Mouse (Mus musculus) hindbrain, embryonic 15.5 days (tissue): ENCODE data around the gene Ift22. TPM values are rescaled to one million over a fixed set of nuclear protein-coding genes. Genes with fewer than 3 reads are reported as not detected.
A peak's percentile ranks its signal among the peaks of the same experiment; 100 is the strongest.
"Not testable (repeated sequence)": the region's sequence is repeated elsewhere in the genome, so short reads cannot be mapped to it uniquely, and the experiment has no call there.

Experiments
- ATAC-seq: fragments of 200-750 bp; cut with Nextera tagmentation; 2 replicates; pipeline ENCODE4 v1.8.0; 2017; ENCODE audit warnings: low read depth, moderate number of reproducible peaks, moderate TSS enrichment; ENCODE audit not compliant: low FRiP score
- H3K27ac ChIP-seq: fragments of 300-500 bp; sonication (generic); replicated peaks from 2 replicates; pipeline ENCODE4 v1.5.1; 2015; ENCODE audit warnings: mild to moderate bottlenecking, inconsistent platforms
- H3K27me3 ChIP-seq: fragments of 300-500 bp; sonication (generic); 2 replicates; pipeline ENCODE4 v1.6.1; 2015; ENCODE audit warnings: control low read depth, inconsistent platforms
- H3K36me3 ChIP-seq: fragments of 300-500 bp; sonication (generic); 2 replicates; pipeline ENCODE4 v1.6.1; 2015; ENCODE audit warnings: control low read depth, inconsistent platforms
- H3K4me1 ChIP-seq: fragments of 300-500 bp; sonication (generic); replicated peaks from 2 replicates; pipeline ENCODE4 v1.6.1; 2015; ENCODE audit warnings: control low read depth, inconsistent platforms
- H3K4me2 ChIP-seq: fragments of 300-500 bp; sonication (generic); 2 replicates; pipeline ENCODE4 v1.6.1; 2015; ENCODE audit warnings: moderate library complexity, mild to moderate bottlenecking, inconsistent platforms
- H3K4me3 ChIP-seq: fragments of 300-500 bp; sonication (generic); 2 replicates; pipeline ENCODE4 v1.5.1; 2015; ENCODE audit warnings: mild to moderate bottlenecking, inconsistent platforms
- H3K9ac ChIP-seq: fragments of 300-500 bp; sonication (generic); 2 replicates; pipeline ENCODE4 v1.6.1; 2015; ENCODE audit warnings: inconsistent platforms
- H3K9me3 ChIP-seq: fragments of 300-500 bp; sonication (generic); 2 replicates; pipeline ENCODE4 v1.6.1; 2016; ENCODE audit warnings: control low read depth, inconsistent platforms
- WGBS: fragments of 180-500 bp; shearing (Covaris S2); methylation state at CpG from one replicate; pipeline ENCODE4 v1.1.7; 2015; 5-methylcytosine and 5-hydroxymethylcytosine counted together
- polyA plus RNA-seq: library from polyadenylated mRNA; unstranded; fragments of >200 nt; fragmentation: Nextera tagmentation; extraction: Ambion mirVana; gene quantifications from 2 replicates; pipeline ENCODE4 v1.2.1, GENCODE M21; 2015

The Ift22 gene
- polyA plus RNA-seq, 1 experiment from 2014 or later, result 129 TPM

GRCm38 (mm10) chr5:136939284-136939683 is 31.3 kb downstream of the Ift22 start:
- no peaks in the 10 kb centered on the region for H3K9me3 ChIP-seq
- no peak overlapping the region for H3K4me2 ChIP-seq
- H3K27me3 ChIP-seq, result no peaks in the 10 kb centered on the region
- no peaks in the 10 kb centered on the region for H3K4me1 ChIP-seq
- H3K27ac ChIP-seq, result no peak overlapping the region
- H3K4me3 ChIP-seq, result no peak overlapping the region
- H3K9ac ChIP-seq, result no peak overlapping the region
- ATAC-seq, result no peak
- H3K36me3 ChIP-seq, result no peaks in the 10 kb centered on the region
- WGBS, result 67% methylated on average over 7 of the region's 7 CpGs

GRCm38 (mm10) chr5:136940029-136940428 is 32.1 kb downstream of the Ift22 start:
- ATAC-seq, H3K9ac ChIP-seq, H3K4me3 ChIP-seq, H3K4me2 ChIP-seq, H3K9me3 ChIP-seq, H3K27ac ChIP-seq, H3K4me1 ChIP-seq, H3K27me3 ChIP-seq, H3K36me3 ChIP-seq: not testable (repeated sequence)
- WGBS, result 87% methylated on average over 6 of the region's 6 CpGs

- H3K4me3 ChIP-seq, result no peak overlapping the region
- H3K4me1 ChIP-seq, result no peaks in the 10 kb centered on the region
- H3K4me2 ChIP-seq, result no peak overlapping the region
- no peaks in the 10 kb centered on the region for H3K9me3 ChIP-seq
- no peaks in the 10 kb centered on the region for H3K36me3 ChIP-seq
- no peak for ATAC-seq
- H3K27ac ChIP-seq, result no peak overlapping the region
- no peaks in the 10 kb centered on the region for H3K27me3 ChIP-seq
- H3K9ac ChIP-seq, result no peak overlapping the region
- 91% methylated on average over 12 of the region's 12 CpGs for WGBS
Measured at GRCm38 (mm10) chr5:136940845-136941560, 33.1 kb downstream of the Ift22 start.

- no peak overlapping the region for H3K9ac ChIP-seq
- H3K27ac ChIP-seq, result no peak overlapping the region
- WGBS, result 78% methylated on average over 3 of the region's 3 CpGs
Measured at GRCm38 (mm10) chr5:136942781-136943180, 34.8 kb downstream of the Ift22 start.

GRCm38 (mm10) chr5:136943382-136943781 is 35.4 kb downstream of the Ift22 start:
- no peak overlapping the region for H3K9ac ChIP-seq
- H3K27ac ChIP-seq, result no peak overlapping the region
- no peaks in the 10 kb centered on the region for H3K36me3 ChIP-seq
- H3K4me1 ChIP-seq, result no peaks in the 10 kb centered on the region
- no peaks in the 10 kb centered on the region for H3K9me3 ChIP-seq
- H3K4me2 ChIP-seq, result no peak overlapping the region
- no peak overlapping the region for H3K4me3 ChIP-seq
- no peaks in the 10 kb centered on the region for H3K27me3 ChIP-seq
- WGBS, result 78% methylated on average over 2 of the region's 2 CpGs
- ATAC-seq, result no peak

More at GRCm38 (mm10) chr5:136942781-136943180, 34.8 kb downstream of the Ift22 start:
- Histone ChIP-seq H3K4me3 (no peak overlapping the region), H3K27me3 (no peaks in the 10 kb centered on the region), H3K9me3 (no peaks in the 10 kb centered on the region), H3K36me3 (no peaks in the 10 kb centered on the region), H3K4me1 (no peaks in the 10 kb centered on the region), H3K4me2 (no peak overlapping the region)
- ATAC-seq, result no peak

- Histone ChIP-seq H3K4me2 (no peak overlapping the region), H3K9ac (no peak overlapping the region), H3K9me3 (no peaks in the 10 kb centered on the region), H3K36me3 (no peaks in the 10 kb centered on the region), H3K4me1 (no peaks in the 10 kb centered on the region), H3K27me3 (no peaks in the 10 kb centered on the region), H3K4me3 (no peak overlapping the region), H3K27ac (no peak overlapping the region)
- no peak for ATAC-seq
- WGBS, result 86% methylated on average over 12 of the region's 12 CpGs
Measured at GRCm38 (mm10) chr5:136945084-136945483, 37.1 kb downstream of the Ift22 start.

GRCm38 (mm10) chr5:136947874-136948273 is 39.9 kb downstream of the Ift22 start:
- Histone ChIP-seq H3K9me3 (no peaks in the 10 kb centered on the region), H3K9ac (no peak overlapping the region), H3K4me2 (no peak overlapping the region), H3K4me1 (no peaks in the 10 kb centered on the region), H3K36me3 (no peaks in the 10 kb centered on the region), H3K4me3 (no peak overlapping the region), H3K27ac (no peak overlapping the region), H3K27me3 (no peaks in the 10 kb centered on the region)
- ATAC-seq, result no peak

- not testable (repeated sequence) for H3K9ac ChIP-seq, H3K4me2 ChIP-seq, H3K27me3 ChIP-seq, H3K27ac ChIP-seq, H3K9me3 ChIP-seq, H3K36me3 ChIP-seq, ATAC-seq, H3K4me3 ChIP-seq
- WGBS, result 83% methylated on average over 14 of the region's 14 CpGs
- H3K4me1 ChIP-seq, result peaks cover 11% of the 10 kb centered on the region
Measured at GRCm38 (mm10) chr5:136949551-136950336, 41.8 kb downstream of the Ift22 start.

GRCm38 (mm10) chr5:136950521-136950920 is 42.6 kb downstream of the Ift22 start:
- no peaks in the 10 kb centered on the region for H3K9me3 ChIP-seq
- no peak overlapping the region for H3K9ac ChIP-seq
- H3K4me2 ChIP-seq, result no peak overlapping the region
- H3K36me3 ChIP-seq, result peaks cover 2% of the 10 kb centered on the region; the same call in 1 of the 2 replicates
- WGBS, result 94% methylated on average over 6 of the region's 6 CpGs
- H3K27ac ChIP-seq, result no peak overlapping the region
- ATAC-seq, result no peak
- H3K4me3 ChIP-seq, result no peak overlapping the region
- peaks cover 19% of the 10 kb centered on the region for H3K4me1 ChIP-seq
- H3K27me3 ChIP-seq, result no peaks in the 10 kb centered on the region

- Histone ChIP-seq H3K9me3 (no peaks in the 10 kb centered on the region), H3K4me3 (no peak overlapping the region), H3K9ac (no peak overlapping the region), H3K36me3 (peaks cover 5% of the 10 kb centered on the region; the same call in 1 of the 2 replicates), H3K4me1 (peaks cover 23% of the 10 kb centered on the region), H3K27me3 (no peaks in the 10 kb centered on the region), H3K4me2 (peak overlapping the region; percentile 76; the same call in 1 of the 2 replicates), H3K27ac (no peak overlapping the region)
- WGBS, result 80% methylated on average over 4 of the region's 4 CpGs
- no peak for ATAC-seq
Measured at GRCm38 (mm10) chr5:136952153-136952552, 44.2 kb downstream of the Ift22 start.

GRCm38 (mm10) chr5:136953015-136953414 is 45.1 kb downstream of the Ift22 start, which contains the start of gene Fis1:
Gene Fis1, plus strand, starts transcription at chr5:136953275.
- under 1% methylated on average over 23 of the region's 23 CpGs for WGBS
- H3K36me3 ChIP-seq, result peaks cover 5% of the 10 kb centered on the region; the same call in 1 of the 2 replicates
- H3K9me3 ChIP-seq, result no peaks in the 10 kb centered on the region
- peak within 1 kb of the TSS; percentile 76 for H3K4me2 ChIP-seq
- H3K9ac ChIP-seq, result peak within 1 kb of the TSS; percentile 68
- peaks cover 23% of the 10 kb centered on the region for H3K4me1 ChIP-seq
- peak within 1 kb of the TSS; percentile 71 for H3K27ac ChIP-seq
- peak; percentile 98 for ATAC-seq
- no peaks in the 10 kb centered on the region for H3K27me3 ChIP-seq
- H3K4me3 ChIP-seq, result peak within 1 kb of the TSS; percentile 64

- H3K4me1 ChIP-seq, result peaks cover 23% of the 10 kb centered on the region
- no peak; the same call in 1 of the 2 replicates for ATAC-seq
- H3K27me3 ChIP-seq, result no peaks in the 10 kb centered on the region
- no peaks in the 10 kb centered on the region for H3K9me3 ChIP-seq
- 3% methylated on average over 12 of the region's 12 CpGs for WGBS
- H3K4me2 ChIP-seq, result peak overlapping the region; percentile 76
- H3K27ac ChIP-seq, result peak overlapping the region; percentile 71
- peaks cover 5% of the 10 kb centered on the region; the same call in 1 of the 2 replicates for H3K36me3 ChIP-seq
- peak overlapping the region; percentile 64 for H3K4me3 ChIP-seq
- H3K9ac ChIP-seq, result peak overlapping the region; percentile 68
Measured at GRCm38 (mm10) chr5:136953440-136953951, 45.5 kb downstream of the Ift22 start.
